Mouse (Mus musculus) intestine, postnatal 0 days (tissue): ENCODE data around the gene Acadsb. TPM values are rescaled to one million over a fixed set of nuclear protein-coding genes. Genes with fewer than 3 reads are reported as not detected.

Experiments used
- ATAC-seq: fragments of 200-750 bp; cut with Nextera tagmentation; 2 replicates; pipeline ENCODE4 v1.8.0; 2017; ENCODE audit warnings: mild to moderate bottlenecking, moderate TSS enrichment, moderate library complexity
- H3K27ac ChIP-seq: fragments of 300-500 bp; sonication (generic); 2 replicates; pipeline ENCODE4 v1.5.1; 2014; ENCODE audit warnings: mild to moderate bottlenecking, low read depth, low read length, moderate library complexity
- H3K27me3 ChIP-seq: fragments of 300-500 bp; sonication (generic); replicated peaks from 2 replicates; pipeline ENCODE4 v1.6.1; 2014; ENCODE audit warnings: low read length, mixed read lengths; ENCODE audit not compliant: control insufficient read depth, insufficient read depth
- H3K36me3 ChIP-seq: fragments of 300-500 bp; sonication (generic); 2 replicates; pipeline ENCODE4 v1.6.1; 2014; ENCODE audit warnings: mild to moderate bottlenecking, moderate library complexity; ENCODE audit not compliant: control insufficient read depth, insufficient read depth
- H3K4me1 ChIP-seq: fragments of 300-500 bp; sonication (generic); replicated peaks from 2 replicates; pipeline ENCODE4 v1.6.1; 2014; ENCODE audit warnings: antibody characterized with exemption, low read length, mixed read lengths; ENCODE audit not compliant: control insufficient read depth, insufficient read depth
- H3K4me2 ChIP-seq: fragments of 300-500 bp; sonication (generic); replicated peaks from 2 replicates; pipeline ENCODE4 v1.6.1; 2014; ENCODE audit warnings: low read depth, mild to moderate bottlenecking, moderate library complexity
- H3K4me3 ChIP-seq: fragments of 300-500 bp; sonication (generic); 2 replicates; pipeline ENCODE4 v1.5.1; 2014; ENCODE audit warnings: low read depth, low read length
- H3K9ac ChIP-seq: fragments of 300-500 bp; sonication (generic); 2 replicates; pipeline ENCODE4 v1.6.1; 2014; ENCODE audit warnings: mild to moderate bottlenecking, low read depth, low read length
- H3K9me3 ChIP-seq: fragments of 300-500 bp; sonication (generic); 2 replicates; pipeline ENCODE4 v1.6.1; 2016; ENCODE audit warnings: mixed run types; ENCODE audit not compliant: control insufficient read depth
- CTCF ChIP-seq: sonication (generic); IDR thresholded peaks from 2 replicates; pipeline ENCODE4 v1.5.1; 2016; ENCODE audit warnings: low read depth, mild to moderate bottlenecking, control low read depth, antibody characterized with exemption, moderate library complexity
- WGBS: fragments of 180-500 bp; shearing (Covaris S2); extraction: QIAGEN DNeasy Blood & Tissue Kit; methylation state at CpG from one replicate; pipeline ENCODE4 v1.1.7; 2014; 5-methylcytosine and 5-hydroxymethylcytosine counted together
- polyA plus RNA-seq: library from polyadenylated mRNA; unstranded; fragments of >200 nt; fragmentation: Nextera tagmentation; extraction: Ambion mirVana; gene quantifications from 2 replicates; pipeline ENCODE4 v1.2.1, GENCODE M21; 2015

The Acadsb gene
- polyA plus RNA-seq = 23.1 and 23.6 TPM in 2 replicates

DNA sequence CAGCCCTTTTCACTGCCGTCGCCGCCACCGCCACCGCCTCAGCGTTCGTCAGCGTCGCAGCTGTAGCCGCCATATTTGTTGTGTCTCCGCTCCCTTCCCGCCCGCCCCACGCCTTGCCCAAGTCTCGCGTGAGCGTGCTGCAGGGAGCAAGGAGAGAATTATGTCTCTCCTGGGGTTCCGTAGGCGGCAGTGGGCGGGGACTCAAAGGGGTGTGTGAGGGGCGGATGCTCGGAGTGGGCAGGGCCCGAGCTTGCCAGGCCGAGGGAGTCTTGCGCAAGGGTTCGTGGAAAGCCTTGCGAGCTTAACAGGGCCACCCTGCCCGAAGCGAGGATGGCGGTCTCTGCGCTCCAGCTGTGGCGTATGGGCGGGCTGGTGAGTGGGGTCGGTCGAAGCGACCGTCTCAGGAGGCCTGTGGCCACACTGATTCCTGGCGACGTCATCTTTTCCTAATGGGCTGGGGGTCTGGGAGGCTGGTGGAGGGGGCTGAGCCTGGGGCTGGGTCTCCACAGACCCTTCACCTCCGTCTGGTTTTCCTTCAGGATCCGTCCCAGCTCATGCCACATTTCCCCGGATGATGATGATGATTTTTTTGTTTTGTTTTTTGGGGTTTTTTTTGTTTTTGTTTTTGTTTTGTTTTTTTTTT lies at the start of gene Acadsb, which contains the start of gene Ikzf5:
Acadsb (plus strand) TSS at position 186 of the 643 bp plus-strand sequence.
Ikzf5 (minus strand) TSS at position 106 of the 643 bp plus-strand sequence.
- Histone ChIP-seq H3K27me3 (no peaks in the 10 kb centered on the region), H3K4me3 (peak within 1 kb of the TSS; percentile 92), H3K9me3 (no peaks in the 10 kb centered on the region), H3K36me3 (no peaks in the 10 kb centered on the region), H3K9ac (peak within 1 kb of the TSS; percentile 96), H3K4me1 (0 out of 2 replicates have a peak, but pooled peaks cover 6% of the 10 kb centered on the region), H3K4me2 (peak within 1 kb of the TSS; percentile 91), H3K27ac (peak within 1 kb of the TSS; percentile 77)
- WGBS = under 1% methylated on average over 42 of the region's 42 CpGs
- no peak for TF ChIP-seq CTCF
- peak; percentile 99 for ATAC-seq

GRCm38 (mm10) chr7:131362269-131362614 lies 48.2 kb upstream of the Acadsb start:
- peak; percentile 67 for ATAC-seq

DNA sequence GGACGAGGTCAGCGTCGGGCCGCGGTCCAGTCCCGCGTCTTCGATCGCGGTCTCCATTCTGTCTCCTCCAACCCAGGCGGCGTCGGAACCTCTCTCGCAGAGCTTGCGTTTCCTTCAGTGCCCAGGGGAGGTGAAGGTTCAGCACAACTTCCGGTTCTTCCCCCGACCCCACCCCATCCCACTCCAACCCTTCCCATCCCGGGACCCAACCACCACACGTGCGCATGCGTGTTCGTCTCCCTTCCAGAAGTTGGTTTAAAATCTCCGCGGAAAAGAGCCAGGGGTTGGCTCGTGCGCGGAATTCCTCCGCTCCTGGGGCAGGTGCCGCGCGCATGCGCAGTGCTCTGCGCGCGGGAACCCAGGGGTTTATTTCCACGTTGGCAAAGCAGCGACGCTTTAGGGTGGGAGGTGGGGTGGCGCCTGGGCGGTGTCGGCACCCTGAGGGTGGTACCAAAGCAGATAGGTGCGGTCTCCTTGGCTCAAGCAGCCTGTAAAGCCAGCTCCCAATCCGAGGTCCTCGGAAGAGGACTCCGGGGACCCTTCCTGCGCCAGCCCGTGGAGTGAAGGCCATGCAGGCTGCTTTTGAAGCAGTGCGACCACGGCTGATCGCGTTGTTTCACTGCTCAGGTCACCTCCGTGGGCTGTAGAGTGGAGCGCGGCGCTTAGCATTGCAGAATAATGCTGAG lies 47.6 kb upstream of the Acadsb start, which contains the start of gene 2310057M21Rik:
2310057M21Rik (minus strand) TSS at position 145 of the 686 bp plus-strand sequence.
- no peaks in the 10 kb centered on the region for H3K9me3 ChIP-seq
- H3K9ac ChIP-seq = peak within 1 kb of the TSS; percentile 93
- TF ChIP-seq CTCF = no peak
- peak; percentile 95 for ATAC-seq
- under 1% methylated on average over 55 of the region's 55 CpGs for WGBS
- H3K4me1 ChIP-seq = no peaks in the 10 kb centered on the region
- H3K4me3 ChIP-seq = peak within 1 kb of the TSS; percentile 90
- peak within 1 kb of the TSS; percentile 79 for H3K27ac ChIP-seq
- peak within 1 kb of the TSS; percentile 80 for H3K4me2 ChIP-seq
- peaks cover 3% of the 10 kb centered on the region for H3K36me3 ChIP-seq
- no peaks in the 10 kb centered on the region for H3K27me3 ChIP-seq

More at GRCm38 (mm10) chr7:131362269-131362614, 48.2 kb upstream of the Acadsb start:
- TF ChIP-seq CTCF = no peak
- Histone ChIP-seq H3K9me3 (no peaks in the 10 kb centered on the region), H3K36me3 (peaks cover 8% of the 10 kb centered on the region), H3K4me3 (peak overlapping the region; percentile 90), H3K9ac (peak overlapping the region; percentile 93), H3K4me2 (peak overlapping the region; percentile 80), H3K27ac (peak overlapping the region; percentile 79), H3K27me3 (no peaks in the 10 kb centered on the region), H3K4me1 (no peaks in the 10 kb centered on the region)
- WGBS = under 1% methylated on average over 35 of the region's 35 CpGs

- TF ChIP-seq CTCF = no peak
- Histone ChIP-seq H3K4me1 (no peaks in the 10 kb centered on the region), H3K36me3 (no peaks in the 10 kb centered on the region), H3K9me3 (no peaks in the 10 kb centered on the region), H3K27ac (peak overlapping the region; percentile 3; the same call in 1 of the 2 replicates), H3K4me3 (no peak overlapping the region), H3K9ac (no peak overlapping the region), H3K4me2 (peak overlapping the region; percentile 27; the same call in 1 of the 2 replicates), H3K27me3 (no peaks in the 10 kb centered on the region)
- WGBS = 40% methylated on average over 8 of the region's 8 CpGs
- 0 out of 2 replicates have a peak, but pooled peaks have one; percentile 7 for ATAC-seq
Observed at GRCm38 (mm10) chr7:131364131-131364530, 46.3 kb upstream of the Acadsb start.

GRCm38 (mm10) chr7:131370648-131371469 lies 39.5 kb upstream of the Acadsb start, which contains the start of gene Pstk:
TSS of gene Pstk (plus strand) at chr7:131371141.
- Histone ChIP-seq H3K9me3 (no peaks in the 10 kb centered on the region), H3K4me1 (no peaks in the 10 kb centered on the region), H3K36me3 (no peaks in the 10 kb centered on the region), H3K9ac (peak within 1 kb of the TSS; percentile 76), H3K4me3 (peak within 1 kb of the TSS; percentile 67), H3K4me2 (peak within 1 kb of the TSS; percentile 92), H3K27ac (peak within 1 kb of the TSS; percentile 87; the same call in 1 of the 2 replicates), H3K27me3 (no peaks in the 10 kb centered on the region)
- TF ChIP-seq CTCF = peak; percentile 96
- 4% methylated on average over 47 of the region's 47 CpGs for WGBS
- peak; percentile 89 for ATAC-seq
